In genomic region chr6:85218684-85219445, GRCm38 (mm10) we compare ENCODE assay signal across 13 mouse cellular contexts. TPM values are rescaled to one million over a fixed set of nuclear protein-coding genes. Genes with fewer than 3 reads are reported as not detected.
DNase-seq lines count a peak whose midpoint lies in the region; ATAC-seq and TF ChIP-seq lines count a peak whose summit lies in the region.
"Had no signal": no experiment of that assay in that cellular context is flagged by ENCODE, and none has a peak within 500 bp of the region (broad histone marks: within the 10 kb centered on the region; RNA-seq: fewer than 3 reads in every experiment).

No protein-coding gene starts in this region.

- H3K27me3 ChIP-seq in midbrain, embryonic 10.5 days (ENCODE audit: low read depth, poor library complexity, severe bottlenecking) = peaks cover 15% of the 10 kb centered on the region; the same call in 1 of the 2 replicates
- H3K27me3 ChIP-seq in midbrain, postnatal 0 days (ENCODE audit: insufficient read depth, low read length) = no peaks in the 10 kb centered on the region
- H3K27me3 ChIP-seq in forebrain, embryonic 16.5 days (replicated peaks; ENCODE audit: control insufficient read depth, insufficient read depth, low read length) = no peaks in the 10 kb centered on the region
- H3K27me3 ChIP-seq in midbrain, embryonic 16.5 days (ENCODE audit: control insufficient read depth, insufficient read depth, low read depth, low read length) = no peaks in the 10 kb centered on the region
- H3K27me3 ChIP-seq: liver, embryonic 15.5 days had no signal

- no peaks in the 10 kb centered on the region for H3K36me3 ChIP-seq in midbrain, embryonic 10.5 days
- H3K36me3 ChIP-seq in midbrain, postnatal 0 days (ENCODE audit: insufficient read depth, low read length) = no peaks in the 10 kb centered on the region
- no peaks in the 10 kb centered on the region for H3K36me3 ChIP-seq in forebrain, embryonic 16.5 days (ENCODE audit: control insufficient read depth, insufficient read depth)
- H3K36me3 ChIP-seq in midbrain, embryonic 16.5 days (ENCODE audit: control insufficient read depth, insufficient read depth, low read length) = no peaks in the 10 kb centered on the region
- H3K36me3 ChIP-seq: liver, embryonic 15.5 days had no signal

- no peak overlapping the region for H3K9ac ChIP-seq in midbrain, postnatal 0 days (replicated peaks; ENCODE audit: low read length, poor library complexity, severe bottlenecking)
- H3K9ac ChIP-seq in forebrain, embryonic 16.5 days (replicated peaks; ENCODE audit: low read depth, low read length) = no peak overlapping the region
- H3K9ac ChIP-seq in midbrain, embryonic 16.5 days (ENCODE audit: low read depth, low read length) = 0 out of 2 replicates have a peak overlapping the region, but pooled peaks have one; percentile 31
- H3K9ac ChIP-seq: liver, embryonic 15.5 days had no signal

- peaks cover 53% of the 10 kb centered on the region for H3K4me1 ChIP-seq in midbrain, embryonic 10.5 days
- H3K4me1 ChIP-seq in midbrain, postnatal 0 days (ENCODE audit: insufficient read depth, low read length) = no peaks in the 10 kb centered on the region
- peaks cover 49% of the 10 kb centered on the region for H3K4me1 ChIP-seq in forebrain, embryonic 16.5 days (replicated peaks; ENCODE audit: control insufficient read depth, insufficient read depth, low read length)
- H3K4me1 ChIP-seq in midbrain, embryonic 16.5 days (ENCODE audit: control insufficient read depth, insufficient read depth, low read length) = no peaks in the 10 kb centered on the region
- H3K4me1 ChIP-seq: liver, embryonic 15.5 days had no signal

- H3K9me3 ChIP-seq in midbrain, embryonic 10.5 days (replicated peaks) = no peaks in the 10 kb centered on the region
- H3K9me3 ChIP-seq in midbrain, postnatal 0 days (ENCODE audit: low read length) = no peaks in the 10 kb centered on the region
- H3K9me3 ChIP-seq in forebrain, embryonic 16.5 days (ENCODE audit: control insufficient read depth, low read length) = no peaks in the 10 kb centered on the region
- no peaks in the 10 kb centered on the region for H3K9me3 ChIP-seq in midbrain, embryonic 16.5 days (replicated peaks; ENCODE audit: control insufficient read depth, low read length, poor library complexity, severe bottlenecking)
- H3K9me3 ChIP-seq: liver, embryonic 15.5 days had no signal

- peak; percentile 55 for DNase-seq in adrenal gland, postnatal 14 days
- DNase-seq in adrenal gland, postnatal 25 days = no peak
- peak; percentile 44 for DNase-seq in midbrain, embryonic 10.5 days (ENCODE audit: low spot score)
- no peak for DNase-seq in midbrain, postnatal 0 days (ENCODE audit: low spot score)
- DNase-seq in urinary bladder, adult 18-20 months (ENCODE audit: low spot score in 2 of 2) = no peak
- DNase-seq in heart, adult 9 months (ENCODE audit: low spot score in 2 of 2) = no peak
- DNase-seq: gastrocnemius, adult 2 months; kidney, adult 18-20 months had no signal

- peak overlapping the region; percentile 60 for H3K27ac ChIP-seq in midbrain, embryonic 10.5 days (replicated peaks)
- no peak overlapping the region for H3K27ac ChIP-seq in midbrain, postnatal 0 days (ENCODE audit: low read depth, low read length)
- peak overlapping the region; percentile 93 for H3K27ac ChIP-seq in forebrain, embryonic 16.5 days (ENCODE audit: low read length)
- H3K27ac ChIP-seq in midbrain, embryonic 16.5 days (ENCODE audit: low read length) = peak overlapping the region; percentile 12; the same call in 1 of the 2 replicates
- H3K27ac ChIP-seq: gastrocnemius, adult 2 months; liver, embryonic 15.5 days had no signal

- H3K4me3 ChIP-seq in midbrain, embryonic 10.5 days = no peak overlapping the region
- no peak overlapping the region for H3K4me3 ChIP-seq in midbrain, postnatal 0 days (ENCODE audit: low read depth, low read length)
- no peak overlapping the region for H3K4me3 ChIP-seq in forebrain, embryonic 16.5 days (replicated peaks; ENCODE audit: low read length)
- no peak overlapping the region for H3K4me3 ChIP-seq in midbrain, embryonic 16.5 days (ENCODE audit: low read depth, low read length)
- H3K4me3 ChIP-seq: gastrocnemius, adult 2 months; liver, embryonic 15.5 days had no signal

- TF ChIP-seq CTCF in midbrain, postnatal 0 days (IDR thresholded peaks at IDR 0.05) = no peak

- no peak for ATAC-seq in midbrain, postnatal 0 days (ENCODE audit: low FRiP score)
- peak; percentile 61 for ATAC-seq in forebrain, embryonic 16.5 days
- no peak for ATAC-seq in midbrain, embryonic 16.5 days

- no peak overlapping the region for H3K4me2 ChIP-seq in midbrain, postnatal 0 days (ENCODE audit: low read depth, low read length, poor library complexity, severe bottlenecking)
- peak overlapping the region; percentile 12; the same call in 1 of the 2 replicates for H3K4me2 ChIP-seq in forebrain, embryonic 16.5 days (ENCODE audit: low read length)
- H3K4me2 ChIP-seq in midbrain, embryonic 16.5 days (ENCODE audit: low read length) = no peak overlapping the region
- H3K4me2 ChIP-seq: liver, embryonic 15.5 days had no signal

- WGBS in midbrain, embryonic 10.5 days = 29% methylated on average over 5 of the region's 5 CpGs
- WGBS in midbrain, postnatal 0 days = 28% methylated on average over 5 of the region's 5 CpGs
- 25% methylated on average over 5 of the region's 5 CpGs for WGBS in forebrain, embryonic 16.5 days
- 28% methylated on average over 5 of the region's 5 CpGs for WGBS in midbrain, embryonic 16.5 days

RNA-seq across cellular contexts. Expression of gene Emx1, which starts 31.6 kb away (rescaled TPM):
- not detected in 2 replicates for total RNA-seq in adrenal gland, postnatal 14 days (2021)
- total RNA-seq in adrenal gland, postnatal 25 days (2021) = not detected in 2 replicates
- 2.2 and 3.5 TPM in 2 replicates for polyA plus RNA-seq in midbrain, embryonic 10.5 days (2016; fragmentation: Nextera tagmentation; extraction: Ambion mirVana)
- 0.88 and 2.6 TPM in 2 replicates for total RNA-seq in midbrain, postnatal 0 days (2014; rRNA removed)
- 0.58 and 0.64 TPM in 2 replicates for polyA plus RNA-seq in midbrain, postnatal 0 days (2015; fragmentation: Nextera tagmentation; extraction: Ambion mirVana)
- polyA plus RNA-seq in forebrain, embryonic 16.5 days (2015; fragmentation: Nextera tagmentation; extraction: Ambion mirVana) = 57.5 and 59.7 TPM in 2 replicates
- 0.75 and 1.2 TPM in 2 replicates for polyA plus RNA-seq in midbrain, embryonic 16.5 days (2015; fragmentation: Nextera tagmentation; extraction: Ambion mirVana)
- total RNA-seq: common myeloid progenitor, adult 5-6 weeks; gastrocnemius, adult 2 months had no signal
- polyA plus RNA-seq: heart, embryonic 14.5 days; liver, embryonic 15.5 days had no signal

Comparison
In these comparisons a context has a peak if more than half of its experiments do, and no peak if none do; other contexts are left out.
1. DNase-seq: peak in adrenal gland, postnatal 14 days (single experiment) and midbrain, embryonic 10.5 days (single experiment); none in adrenal gland, postnatal 25 days (single experiment), midbrain, postnatal 0 days (single experiment), urinary bladder, adult 18-20 months (0 of 2) and heart, adult 9 months (0 of 2).
2. RNA of gene Emx1, which starts 31.6 kb away (polyA plus RNA-seq): 57.5 to 59.7 TPM in forebrain, embryonic 16.5 days; 2.2 to 3.5 TPM in midbrain, embryonic 10.5 days, 0.75 to 1.2 TPM in midbrain, embryonic 16.5 days and 0.58 to 0.64 TPM in midbrain, postnatal 0 days; every median in the first group is over 10 times any median in the second.